Mouse (Mus musculus) brown adipose tissue, adult 24 weeks (tissue): ENCODE results near the gene Slc1a2. TPM values are rescaled to one million over a fixed set of nuclear protein-coding genes. Genes with fewer than 3 reads are reported as not detected.

Experiments
- H3K27ac ChIP-seq: fragments of 200-500 bp; replicated peaks from 2 replicates; pipeline ENCODE4 v1.5.1; 2012; ENCODE audit warnings: low read depth, mild to moderate bottlenecking, low read length
- H3K4me1 ChIP-seq: fragments of 200-500 bp; 2 replicates; pipeline ENCODE4 v1.6.1; 2012; ENCODE audit warnings: low read length, mixed read lengths; ENCODE audit not compliant: control insufficient read depth, insufficient read depth, insufficient read length
- H3K4me3 ChIP-seq: fragments of 200-500 bp; 2 replicates; pipeline ENCODE4 v1.5.1; 2012; ENCODE audit warnings: low read depth, mild to moderate bottlenecking, low read length, moderate library complexity; ENCODE audit not compliant: insufficient read depth
- polyA plus RNA-seq: library from polyadenylated mRNA; stranded (reverse); fragments of >200 nt; gene quantifications from 2 replicates; pipeline ENCODE4 v1.2.4, GENCODE M21; 2012; ENCODE audit not compliant: missing spikeins, insufficient read depth, insufficient read length

The Slc1a2 gene
- polyA plus RNA-seq, 1 experiment: not detected

GRCm38 (mm10) chr2:102714320-102714719, 55.9 kb downstream of the Slc1a2 start:
- Histone ChIP-seq H3K4me1 (no peaks in the 10 kb centered on the region), H3K4me3 (no peak overlapping the region), H3K27ac (no peak overlapping the region)

DNA sequence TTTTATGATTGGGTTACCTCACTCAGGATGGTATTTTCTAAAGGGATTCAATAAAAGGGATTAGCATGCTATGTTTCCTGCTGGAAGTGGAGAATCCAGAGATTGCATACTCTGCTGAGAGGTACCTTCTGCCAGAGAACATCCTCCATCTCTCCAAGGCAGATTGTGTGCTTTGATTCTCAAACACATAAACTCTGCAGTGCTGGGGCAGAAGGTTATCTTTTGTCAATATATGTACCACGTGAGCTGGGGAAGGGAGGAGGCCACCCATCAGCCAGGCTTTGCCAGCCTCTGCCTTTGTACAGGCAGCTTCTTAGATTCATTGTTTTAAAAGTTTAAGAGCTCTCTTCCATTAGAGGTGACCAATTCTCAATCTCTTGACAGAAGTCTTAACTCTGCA, 57.3 kb downstream of the Slc1a2 start:
- Histone ChIP-seq H3K27ac (no peak overlapping the region), H3K4me3 (no peak overlapping the region), H3K4me1 (no peaks in the 10 kb centered on the region)

- no peaks in the 10 kb centered on the region for H3K4me1 ChIP-seq
- no peak overlapping the region for H3K27ac ChIP-seq
- no peak overlapping the region for H3K4me3 ChIP-seq
Measured at GRCm38 (mm10) chr2:102721859-102722258, 63.4 kb downstream of the Slc1a2 start.

DNA sequence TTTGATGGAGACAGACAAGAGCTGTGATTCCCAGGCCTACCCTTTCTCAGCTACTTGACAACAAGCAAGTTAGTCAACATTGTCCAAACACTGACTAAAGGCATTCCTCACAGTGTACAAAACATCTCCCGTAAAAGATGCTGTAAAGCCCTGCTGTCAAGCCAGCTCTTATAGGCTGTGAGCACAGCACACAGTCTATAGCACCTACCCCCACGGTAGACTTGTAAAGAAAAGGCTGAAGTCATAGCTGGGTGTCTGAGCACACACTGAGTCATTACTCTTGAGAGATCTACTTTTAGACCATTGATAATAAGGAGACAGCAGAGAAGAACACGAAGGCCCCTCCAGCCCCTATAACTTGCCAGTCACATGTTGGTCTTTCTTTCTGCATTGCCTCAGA, 66.6 kb downstream of the Slc1a2 start:
- Histone ChIP-seq H3K4me3 (no peak overlapping the region), H3K4me1 (no peaks in the 10 kb centered on the region), H3K27ac (no peak overlapping the region)

GRCm38 (mm10) chr2:102730386-102730785, 71.9 kb downstream of the Slc1a2 start:
- Histone ChIP-seq H3K27ac (no peak overlapping the region), H3K4me1 (no peaks in the 10 kb centered on the region), H3K4me3 (no peak overlapping the region)

- Histone ChIP-seq H3K4me3 (no peak overlapping the region), H3K27ac (no peak overlapping the region), H3K4me1 (no peaks in the 10 kb centered on the region)
Measured at GRCm38 (mm10) chr2:102730788-102731187, 72.3 kb downstream of the Slc1a2 start.

- H3K27ac ChIP-seq: no peak overlapping the region
- no peaks in the 10 kb centered on the region for H3K4me1 ChIP-seq
- no peak overlapping the region for H3K4me3 ChIP-seq
Measured at GRCm38 (mm10) chr2:102733128-102733527, 74.7 kb downstream of the Slc1a2 start.

DNA sequence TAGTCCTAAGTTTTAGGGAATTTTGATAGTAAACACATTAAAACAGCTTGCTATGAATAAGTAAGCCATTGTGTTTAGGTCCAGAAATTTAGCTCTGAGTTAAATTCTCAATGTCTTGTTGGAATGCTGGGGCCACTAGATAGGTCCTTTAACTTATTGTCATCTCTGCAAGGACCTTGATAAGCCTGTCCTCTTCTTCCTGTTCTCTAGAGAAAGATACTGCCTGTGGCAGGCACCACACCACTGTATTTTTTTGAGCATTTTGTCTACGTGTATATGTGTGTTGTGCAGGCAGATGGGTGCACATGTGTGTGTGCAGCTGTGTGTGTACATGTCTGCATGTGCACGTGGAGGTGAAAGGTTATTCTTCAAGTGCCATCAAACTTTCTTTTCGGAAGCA, 75.6 kb downstream of the Slc1a2 start:
- no peak overlapping the region for H3K4me3 ChIP-seq
- H3K4me1 ChIP-seq: no peaks in the 10 kb centered on the region
- no peak overlapping the region for H3K27ac ChIP-seq

DNA sequence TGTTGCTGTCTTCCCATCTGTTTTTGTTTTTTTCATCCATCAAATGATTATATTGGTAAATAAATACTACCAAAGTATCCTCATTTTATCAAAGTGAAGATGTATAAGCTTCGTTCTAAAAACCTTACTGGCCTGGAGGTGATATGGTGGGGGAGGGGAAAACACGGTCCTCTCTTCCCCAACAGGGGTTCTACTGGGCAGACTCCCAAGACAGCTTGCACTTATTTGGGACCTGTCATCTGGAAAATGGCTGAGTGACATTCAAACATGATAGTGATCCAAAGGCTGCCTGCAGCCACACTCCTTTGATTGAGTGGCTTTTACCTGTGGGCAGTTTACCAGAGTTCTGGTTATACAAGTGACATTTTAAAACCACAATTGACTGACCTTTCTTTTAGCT, 76.6 kb downstream of the Slc1a2 start:
- no peak overlapping the region for H3K4me3 ChIP-seq
- no peaks in the 10 kb centered on the region for H3K4me1 ChIP-seq
- H3K27ac ChIP-seq: no peak overlapping the region

DNA sequence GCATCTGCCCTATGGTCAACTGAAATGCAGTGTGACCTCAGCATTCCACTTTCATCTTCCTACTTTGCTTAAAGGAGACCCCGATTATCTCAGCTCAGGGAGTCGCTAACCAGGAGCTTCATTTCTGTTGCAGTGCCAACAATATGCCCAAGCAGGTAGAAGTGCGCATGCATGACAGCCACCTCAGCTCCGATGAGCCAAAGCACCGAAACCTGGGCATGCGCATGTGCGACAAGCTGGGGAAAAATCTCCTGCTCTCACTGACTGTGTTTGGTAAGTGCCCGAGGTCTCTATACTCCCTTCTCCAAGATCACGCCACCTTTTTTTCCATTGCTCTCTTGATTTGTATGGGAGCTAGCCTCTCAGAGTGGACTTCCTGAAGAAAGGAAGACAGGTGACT, 77.4 kb downstream of the Slc1a2 start:
- no peak overlapping the region for H3K27ac ChIP-seq
- no peak overlapping the region for H3K4me3 ChIP-seq
- H3K4me1 ChIP-seq: no peaks in the 10 kb centered on the region

DNA sequence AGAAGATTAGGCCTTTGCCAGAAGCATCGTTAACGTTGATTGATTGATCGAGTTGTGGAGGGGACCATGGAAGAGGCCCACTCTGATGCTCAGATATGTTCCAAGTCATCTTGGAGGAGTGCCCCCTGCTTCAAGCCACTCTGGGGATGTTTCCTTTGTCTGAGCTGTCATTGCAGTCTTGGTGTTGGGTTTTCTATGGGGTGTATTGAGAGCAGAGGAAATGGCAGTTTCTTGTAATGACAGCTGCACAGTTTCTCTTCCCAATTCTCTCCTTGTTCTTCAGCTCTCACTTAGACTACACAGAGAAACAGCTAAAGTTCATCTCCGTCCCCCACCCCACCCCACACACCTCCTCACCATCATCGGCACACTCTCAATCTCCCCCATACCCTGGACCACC, 78.0 kb downstream of the Slc1a2 start:
- no peaks in the 10 kb centered on the region for H3K4me1 ChIP-seq

GRCm38 (mm10) chr2:102738852-102739251, 80.4 kb downstream of the Slc1a2 start:
- no peak overlapping the region for H3K4me3 ChIP-seq

More for the DNA sequence above, 78.0 kb downstream of the Slc1a2 start:
- H3K4me3 ChIP-seq: no peak overlapping the region
- no peak overlapping the region for H3K27ac ChIP-seq

GRCm38 (mm10) chr2:102742685-102743084, 84.2 kb downstream of the Slc1a2 start:
- H3K4me3 ChIP-seq: no peak overlapping the region
- no peaks in the 10 kb centered on the region; the same call in 1 of the 2 replicates for H3K4me1 ChIP-seq
- H3K27ac ChIP-seq: no peak overlapping the region

More at GRCm38 (mm10) chr2:102738852-102739251, 80.4 kb downstream of the Slc1a2 start:
- Histone ChIP-seq H3K27ac (no peak overlapping the region), H3K4me1 (no peaks in the 10 kb centered on the region)

- Histone ChIP-seq H3K4me1 (no peaks in the 10 kb centered on the region; the same call in 1 of the 2 replicates), H3K27ac (no peak overlapping the region)
Measured at GRCm38 (mm10) chr2:102743918-102744696, 85.6 kb downstream of the Slc1a2 start.

GRCm38 (mm10) chr2:102745259-102745906, 86.9 kb downstream of the Slc1a2 start:
- H3K4me3 ChIP-seq: no peak overlapping the region
- H3K27ac ChIP-seq: no peak overlapping the region; the same call in 1 of the 2 replicates
- H3K4me1 ChIP-seq: no peaks in the 10 kb centered on the region; the same call in 1 of the 2 replicates

More at GRCm38 (mm10) chr2:102743918-102744696, 85.6 kb downstream of the Slc1a2 start:
- H3K4me3 ChIP-seq: no peak overlapping the region

GRCm38 (mm10) chr2:102747758-102748157, 89.3 kb downstream of the Slc1a2 start:
- Histone ChIP-seq H3K27ac (no peak overlapping the region), H3K4me3 (no peak overlapping the region), H3K4me1 (no peaks in the 10 kb centered on the region; the same call in 1 of the 2 replicates)
